Mouse (Mus musculus): ENCODE data around the gene Olfr705. TPM values are rescaled to one million over a fixed set of nuclear protein-coding genes. Genes with fewer than 3 reads are reported as not detected.
"Not testable (repeated sequence)": the region's sequence is repeated elsewhere in the genome, so short reads cannot be mapped to it uniquely, and the experiment has no call there.

Olfr705 gene
- polyA plus RNA-seq (2016; fragmentation: Nextera tagmentation; extraction: Ambion mirVana), result not detected in 2 replicates

DNA sequence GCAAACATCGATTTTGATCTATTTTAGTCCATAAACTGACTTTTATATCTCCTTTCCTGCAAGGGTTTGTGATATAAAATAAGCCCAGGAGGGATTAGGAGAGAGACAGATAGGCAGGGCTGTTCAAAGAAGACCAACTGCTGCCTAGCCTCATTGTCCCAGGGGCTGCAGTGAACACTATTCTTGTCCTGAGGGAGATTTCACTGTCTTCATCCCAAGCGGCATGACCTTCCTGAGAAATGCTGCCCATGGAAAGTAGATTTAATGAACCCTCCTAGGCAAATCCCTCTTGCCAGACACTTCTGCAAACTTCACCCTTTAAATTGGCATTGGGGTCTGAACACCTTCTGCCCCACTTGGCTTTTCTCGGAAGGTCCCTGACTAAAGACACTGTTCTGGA is at the start of gene Olfr705:
Olfr705 (minus strand) TSS at position 101 of the 400 bp plus-strand sequence.
- Histone ChIP-seq H3K27ac (replicated peaks) (no peak within 1 kb of the TSS), H3K36me3 (replicated peaks) (no peaks in the 10 kb centered on the region), H3K4me1 (no peaks in the 10 kb centered on the region), H3K9me3 (no peaks in the 10 kb centered on the region), H3K27me3 (replicated peaks; ENCODE audit: low read depth, poor library complexity, severe bottlenecking) (no peaks in the 10 kb centered on the region), H3K4me3 (no peak within 1 kb of the TSS)
- 85% methylated on average over 3 of the region's 3 CpGs for WGBS
- no peak for DNase-seq (ENCODE audit: low spot score)

DNA sequence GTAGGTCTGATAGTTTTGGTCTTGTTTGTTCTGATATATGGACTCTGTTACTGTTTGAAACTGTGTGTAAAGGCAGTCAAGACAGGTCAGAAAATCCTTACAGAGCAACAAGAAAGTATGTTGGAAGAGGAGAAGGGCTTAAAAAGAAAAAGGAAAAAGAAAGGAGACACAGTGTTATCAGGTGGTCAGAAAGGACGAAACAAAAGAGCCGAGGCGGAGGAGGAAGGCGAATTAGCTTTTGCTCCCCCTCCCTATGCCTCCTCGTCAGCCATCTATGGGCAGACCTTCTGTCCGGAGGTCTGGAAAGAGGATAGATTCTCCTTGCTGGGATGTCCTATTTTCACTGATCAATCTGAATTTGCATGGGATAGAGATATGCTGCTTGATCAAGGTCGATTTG is 44.3 kb upstream of the Olfr705 start:
- not testable (repeated sequence) for H3K4me3 ChIP-seq; H3K9me3 ChIP-seq; H3K27me3 ChIP-seq (replicated peaks; ENCODE audit: low read depth, poor library complexity, severe bottlenecking); DNase-seq (ENCODE audit: low spot score); H3K36me3 ChIP-seq (replicated peaks); H3K4me1 ChIP-seq; H3K27ac ChIP-seq (replicated peaks)
- WGBS, result 86% methylated on average over 7 of the region's 7 CpGs

DNA sequence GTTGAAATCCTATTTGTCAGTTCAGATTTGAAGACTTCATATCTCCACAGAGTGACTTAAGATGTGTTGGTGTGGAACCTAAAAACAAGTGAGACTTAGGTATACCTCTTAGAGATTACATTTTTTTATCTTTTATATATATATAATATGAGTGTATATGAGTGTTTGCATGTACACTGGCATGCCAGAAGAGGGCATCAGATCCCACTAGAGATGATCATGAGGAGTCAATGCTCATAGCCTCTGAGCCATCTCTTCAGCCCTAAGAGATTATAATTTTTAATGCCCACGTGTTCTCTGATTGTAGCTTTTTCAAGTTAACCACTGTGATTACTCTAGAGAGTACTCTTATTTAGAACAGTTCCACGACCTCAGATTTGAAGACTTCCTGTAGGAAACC is 31.0 kb upstream of the Olfr705 start, which contains the start of gene Olfr1532-ps1:
Olfr1532-ps1 (plus strand) TSS at position 326 of the 400 bp plus-strand sequence.
- H3K9me3 ChIP-seq, result no peaks in the 10 kb centered on the region
- no peak for DNase-seq (ENCODE audit: low spot score)
- 67% methylated on average over 2 of the region's 2 CpGs for WGBS

DNA sequence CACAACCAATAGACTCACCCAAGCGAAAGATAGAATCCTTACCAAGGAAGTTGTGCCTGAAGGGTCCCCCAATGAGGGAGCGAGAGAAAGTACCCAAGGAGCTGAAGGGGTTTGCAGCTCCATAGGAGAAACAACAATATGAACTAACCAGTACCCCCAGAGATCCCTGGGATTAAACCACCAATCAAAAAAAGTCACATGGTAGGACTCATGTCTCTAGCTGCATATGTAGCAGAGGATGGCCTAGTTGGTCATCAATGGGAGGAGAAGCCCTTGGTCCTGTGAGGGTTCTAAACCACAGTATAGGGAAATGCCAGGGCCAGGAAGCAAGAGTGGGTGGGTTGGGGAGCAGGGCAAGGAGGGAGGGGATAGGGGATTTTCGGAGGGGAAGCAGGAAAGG is 24.4 kb upstream of the Olfr705 start, which contains the start of gene Olfr707:
Olfr707 (minus strand) TSS at position 101 of the 400 bp plus-strand sequence.
- not testable (repeated sequence) for H3K27ac ChIP-seq (replicated peaks); H3K9me3 ChIP-seq; H3K36me3 ChIP-seq (replicated peaks); H3K4me3 ChIP-seq; H3K27me3 ChIP-seq (replicated peaks; ENCODE audit: low read depth, poor library complexity, severe bottlenecking); H3K4me1 ChIP-seq; DNase-seq (ENCODE audit: low spot score)
- 85% methylated on average over 3 of the region's 3 CpGs for WGBS

More for the DNA sequence above, 31.0 kb upstream of the Olfr705 start, which contains the start of gene Olfr1532-ps1:
- Histone ChIP-seq H3K27ac (replicated peaks) (no peak within 1 kb of the TSS), H3K4me1 (no peaks in the 10 kb centered on the region), H3K36me3 (replicated peaks) (no peaks in the 10 kb centered on the region), H3K27me3 (replicated peaks; ENCODE audit: low read depth, poor library complexity, severe bottlenecking) (no peaks in the 10 kb centered on the region), H3K4me3 (no peak within 1 kb of the TSS)

DNA sequence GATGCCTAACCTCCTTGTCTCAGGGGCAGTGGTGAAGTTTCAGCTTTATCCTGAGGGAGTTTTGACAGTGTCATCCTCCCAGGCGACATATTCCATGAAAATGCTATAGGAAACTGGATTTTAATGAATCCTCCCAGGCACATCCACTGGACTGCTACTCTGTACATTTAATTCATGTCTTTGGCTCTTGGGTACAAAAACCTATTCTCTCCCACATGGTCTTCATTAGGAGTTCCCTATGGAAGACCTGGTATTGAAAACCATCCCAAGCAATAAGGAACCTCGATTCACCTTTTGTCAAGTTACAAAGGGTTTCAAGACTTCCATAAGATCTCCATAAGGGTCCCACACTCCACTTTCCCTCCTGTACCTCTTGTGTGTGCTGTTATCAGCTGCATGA is 11.4 kb upstream of the Olfr705 start, which contains the start of gene Olfr706:
Olfr706 (minus strand) TSS at position 101 of the 400 bp plus-strand sequence.
- Histone ChIP-seq H3K9me3 (no peaks in the 10 kb centered on the region), H3K4me1 (no peaks in the 10 kb centered on the region), H3K36me3 (replicated peaks) (no peaks in the 10 kb centered on the region), H3K4me3 (no peak within 1 kb of the TSS), H3K27me3 (replicated peaks; ENCODE audit: low read depth, poor library complexity, severe bottlenecking) (no peaks in the 10 kb centered on the region), H3K27ac (replicated peaks) (no peak within 1 kb of the TSS)
- 94% methylated on average over 2 of the region's 2 CpGs for WGBS
- no peak for DNase-seq (ENCODE audit: low spot score)

DNA sequence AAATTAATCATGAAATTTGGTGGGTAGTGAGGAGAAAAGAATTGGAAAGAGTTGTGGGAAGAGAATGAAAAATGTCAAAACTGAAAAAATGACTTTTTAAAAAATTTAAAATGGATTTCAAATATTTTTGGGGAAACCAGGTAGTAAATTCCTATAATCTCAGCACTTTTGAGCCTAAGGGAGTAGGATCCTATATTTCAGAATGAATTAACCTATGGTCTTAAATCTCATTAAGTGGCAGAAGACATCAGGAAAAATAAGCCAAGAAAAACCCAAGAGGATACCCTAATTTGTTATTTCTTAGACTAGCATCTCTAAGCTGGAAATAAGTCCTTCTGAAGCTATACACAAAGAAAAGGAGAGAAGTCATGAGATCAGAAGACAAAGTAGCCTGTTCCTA is 13.8 kb downstream of the Olfr705 start, which contains the start of gene Olfr704:
Olfr704 (plus strand) TSS at position 301 of the 400 bp plus-strand sequence.
- 0 out of 2 replicates have a peak, but pooled peaks cover 3% of the 10 kb centered on the region for H3K9me3 ChIP-seq
- no peaks in the 10 kb centered on the region for H3K36me3 ChIP-seq (replicated peaks)
- H3K27ac ChIP-seq (replicated peaks), result no peak within 1 kb of the TSS
- DNase-seq (ENCODE audit: low spot score), result no peak
- H3K4me1 ChIP-seq, result no peaks in the 10 kb centered on the region
- no peak within 1 kb of the TSS for H3K4me3 ChIP-seq
- H3K27me3 ChIP-seq (replicated peaks; ENCODE audit: low read depth, poor library complexity, severe bottlenecking), result no peaks in the 10 kb centered on the region

DNA sequence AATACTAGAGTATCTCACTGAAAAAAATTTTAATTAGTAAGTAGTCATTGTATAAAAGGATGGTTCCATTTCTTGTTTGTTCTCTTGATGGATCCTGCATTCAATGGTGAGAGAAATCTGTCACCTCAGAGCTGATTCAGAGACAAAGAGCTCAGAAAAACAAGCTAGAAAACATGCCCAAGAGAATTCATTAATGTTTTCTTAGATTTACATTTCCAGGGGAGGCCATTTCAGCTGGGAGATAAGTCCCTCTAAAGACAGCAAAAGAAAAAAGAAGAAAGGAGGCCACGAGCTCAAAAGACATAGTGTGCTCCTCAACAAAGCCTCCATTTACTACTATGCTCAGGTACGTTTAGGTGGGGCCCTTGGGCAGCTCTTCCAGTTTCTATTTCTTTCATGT is 33.6 kb downstream of the Olfr705 start, which contains the start of gene Olfr703:
Olfr703 (plus strand) TSS at position 301 of the 400 bp plus-strand sequence.
- DNase-seq (ENCODE audit: low spot score), result no peak
- no peak within 1 kb of the TSS for H3K4me3 ChIP-seq
- 61% methylated on average over 2 of the region's 2 CpGs for WGBS
- H3K4me1 ChIP-seq, result no peaks in the 10 kb centered on the region
- H3K27me3 ChIP-seq (replicated peaks; ENCODE audit: low read depth, poor library complexity, severe bottlenecking), result no peaks in the 10 kb centered on the region
- no peaks in the 10 kb centered on the region for H3K36me3 ChIP-seq (replicated peaks)
- H3K27ac ChIP-seq (replicated peaks), result no peak within 1 kb of the TSS
- no peaks in the 10 kb centered on the region for H3K9me3 ChIP-seq

DNA sequence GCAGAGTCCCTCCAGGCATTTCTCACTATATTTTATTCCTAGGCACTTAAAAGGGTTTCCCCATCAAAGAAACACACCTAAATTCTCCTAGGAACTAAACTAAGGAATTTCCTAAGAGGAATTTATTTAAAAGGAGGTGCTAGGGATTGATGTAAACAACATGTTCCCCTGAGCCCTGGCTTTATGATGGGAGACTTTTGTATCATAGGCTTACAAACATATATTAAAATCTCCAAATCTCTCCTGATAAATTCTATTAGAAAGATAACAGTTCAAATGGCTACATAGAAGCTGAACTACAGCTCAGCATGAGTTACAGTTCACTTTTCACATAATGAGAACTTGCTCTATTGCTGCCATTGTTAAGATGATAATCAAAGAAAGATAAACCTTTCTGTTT is 42.9 kb downstream of the Olfr705 start, which contains the start of gene Olfr702:
Olfr702 (minus strand) TSS at position 101 of the 400 bp plus-strand sequence.
- Histone ChIP-seq H3K36me3 (replicated peaks) (no peaks in the 10 kb centered on the region), H3K4me1 (no peaks in the 10 kb centered on the region), H3K4me3 (no peak within 1 kb of the TSS), H3K27ac (replicated peaks) (no peak within 1 kb of the TSS), H3K9me3 (no peaks in the 10 kb centered on the region), H3K27me3 (replicated peaks; ENCODE audit: low read depth, poor library complexity, severe bottlenecking) (no peaks in the 10 kb centered on the region)
- DNase-seq (ENCODE audit: low spot score), result no peak

Other genes with a start within 250 kb of the Olfr705 start
- gene Olfr693, start 196.3 kb downstream of the Olfr705 start, polyA plus RNA-seq (2016; fragmentation: Nextera tagmentation; extraction: Ambion mirVana), result 0.05 TPM in 1 of 2 replicates, not detected in the other
- gene Olfr694, start 185.1 kb downstream of the Olfr705 start, polyA plus RNA-seq (2016; fragmentation: Nextera tagmentation; extraction: Ambion mirVana), result not detected in 2 replicates
- not detected in 2 replicates for gene Olfr695, start 160.5 kb downstream of the Olfr705 start, polyA plus RNA-seq (2016; fragmentation: Nextera tagmentation; extraction: Ambion mirVana)
- not detected in 2 replicates for gene Olfr697, start 134.4 kb downstream of the Olfr705 start, polyA plus RNA-seq (2016; fragmentation: Nextera tagmentation; extraction: Ambion mirVana)
- not detected in 2 replicates for gene Olfr698, start 121.5 kb downstream of the Olfr705 start, polyA plus RNA-seq (2016; fragmentation: Nextera tagmentation; extraction: Ambion mirVana)
- not detected in 2 replicates for gene Olfr699, start 83.7 kb downstream of the Olfr705 start, polyA plus RNA-seq (2016; fragmentation: Nextera tagmentation; extraction: Ambion mirVana)
- not detected in 2 replicates for gene Olfr700, start 68.1 kb downstream of the Olfr705 start, polyA plus RNA-seq (2016; fragmentation: Nextera tagmentation; extraction: Ambion mirVana)
- gene Olfr701, start 62.8 kb downstream of the Olfr705 start, polyA plus RNA-seq (2016; fragmentation: Nextera tagmentation; extraction: Ambion mirVana), result not detected in 2 replicates
- not detected in 2 replicates for gene Olfr702, start 43.0 kb downstream of the Olfr705 start, polyA plus RNA-seq (2016; fragmentation: Nextera tagmentation; extraction: Ambion mirVana)
- not detected in 2 replicates for gene Olfr703, start 33.5 kb downstream of the Olfr705 start, polyA plus RNA-seq (2016; fragmentation: Nextera tagmentation; extraction: Ambion mirVana)
- gene Olfr704, start 13.7 kb downstream of the Olfr705 start, polyA plus RNA-seq (2016; fragmentation: Nextera tagmentation; extraction: Ambion mirVana), result not detected in 2 replicates
- not detected in 2 replicates for gene Olfr706, start 11.3 kb upstream of the Olfr705 start, polyA plus RNA-seq (2016; fragmentation: Nextera tagmentation; extraction: Ambion mirVana)
- not detected in 2 replicates for gene Olfr707, start 24.4 kb upstream of the Olfr705 start, polyA plus RNA-seq (2016; fragmentation: Nextera tagmentation; extraction: Ambion mirVana)
- gene Olfr1532-ps1, start 31.1 kb upstream of the Olfr705 start, polyA plus RNA-seq (2016; fragmentation: Nextera tagmentation; extraction: Ambion mirVana), result not detected in 2 replicates
- not detected in 2 replicates for gene Olfr709-ps1, start 55.3 kb upstream of the Olfr705 start, polyA plus RNA-seq (2016; fragmentation: Nextera tagmentation; extraction: Ambion mirVana)
- gene Olfr710, start 71.4 kb upstream of the Olfr705 start, polyA plus RNA-seq (2016; fragmentation: Nextera tagmentation; extraction: Ambion mirVana), result not detected in 2 replicates
- not detected in 2 replicates for gene Olfr6, start 87.0 kb upstream of the Olfr705 start, polyA plus RNA-seq (2016; fragmentation: Nextera tagmentation; extraction: Ambion mirVana)
- not detected in 2 replicates for gene Olfr711, start 98.6 kb upstream of the Olfr705 start, polyA plus RNA-seq (2016; fragmentation: Nextera tagmentation; extraction: Ambion mirVana)
- not detected in 2 replicates for gene Olfr2, start 129.2 kb upstream of the Olfr705 start, polyA plus RNA-seq (2016; fragmentation: Nextera tagmentation; extraction: Ambion mirVana)
- gene Olfr713, start 154.3 kb upstream of the Olfr705 start, polyA plus RNA-seq (2016; fragmentation: Nextera tagmentation; extraction: Ambion mirVana), result not detected in 2 replicates
- gene Olfr714, start 194.1 kb upstream of the Olfr705 start, polyA plus RNA-seq (2016; fragmentation: Nextera tagmentation; extraction: Ambion mirVana), result not detected in 2 replicates
- gene Olfr17, start 216.3 kb upstream of the Olfr705 start, polyA plus RNA-seq (2016; fragmentation: Nextera tagmentation; extraction: Ambion mirVana), result not detected in 2 replicates
- gene Olfr715b, start 233.5 kb upstream of the Olfr705 start, polyA plus RNA-seq (2016; fragmentation: Nextera tagmentation; extraction: Ambion mirVana), result not detected in 2 replicates

Measured in embryonic facial prominence, embryonic 10.5 days (tissue).